Mouse (Mus musculus) limb, embryonic 13.5 days (tissue): ENCODE measurements around the gene Tlk1. TPM values are rescaled to one million over a fixed set of nuclear protein-coding genes. Genes with fewer than 3 reads are reported as not detected.

Experiments
- ATAC-seq: fragments of 200-750 bp; cut with Nextera tagmentation; 2 replicates; pipeline ENCODE4 v1.8.0; 2017; ENCODE audit warnings: low read depth, moderate number of reproducible peaks, moderate TSS enrichment; ENCODE audit not compliant: low FRiP score
- H3K27ac ChIP-seq: fragments of 300-500 bp; sonication (generic); 2 replicates; pipeline ENCODE4 v1.5.1; 2015; ENCODE audit warnings: inconsistent platforms, mild to moderate bottlenecking, moderate library complexity
- H3K27me3 ChIP-seq: fragments of 300-500 bp; sonication (generic); 2 replicates; pipeline ENCODE4 v1.6.1; 2015; ENCODE audit warnings: mild to moderate bottlenecking, inconsistent platforms
- H3K36me3 ChIP-seq: fragments of 300-500 bp; sonication (generic); 2 replicates; pipeline ENCODE4 v1.6.1; 2015; ENCODE audit warnings: inconsistent platforms, mild to moderate bottlenecking, moderate library complexity
- H3K4me1 ChIP-seq: fragments of 300-500 bp; sonication (generic); 2 replicates; pipeline ENCODE4 v1.6.1; 2015; ENCODE audit warnings: inconsistent platforms
- H3K4me2 ChIP-seq: fragments of 300-500 bp; sonication (generic); replicated peaks from 2 replicates; pipeline ENCODE4 v1.6.1; 2015; ENCODE audit warnings: inconsistent platforms, mild to moderate bottlenecking, moderate library complexity
- H3K4me3 ChIP-seq: fragments of 300-500 bp; sonication (generic); 2 replicates; pipeline ENCODE4 v1.5.1; 2015; ENCODE audit warnings: moderate library complexity, mild to moderate bottlenecking, inconsistent platforms
- H3K9ac ChIP-seq: fragments of 300-500 bp; sonication (generic); 2 replicates; pipeline ENCODE4 v1.6.1; 2015; ENCODE audit warnings: mild to moderate bottlenecking, inconsistent platforms
- H3K9me3 ChIP-seq: fragments of 300-500 bp; sonication (generic); 2 replicates; pipeline ENCODE4 v1.6.1; 2016; ENCODE audit warnings: inconsistent platforms
- WGBS: fragments of 180-500 bp; shearing (Covaris S2); methylation state at CpG from one replicate; pipeline ENCODE4 v1.1.7; 2015; 5-methylcytosine and 5-hydroxymethylcytosine counted together
- polyA plus RNA-seq: library from polyadenylated mRNA; unstranded; fragments of >200 nt; fragmentation: Nextera tagmentation; extraction: Ambion mirVana; gene quantifications from 2 replicates; pipeline ENCODE4 v1.2.1, GENCODE M21; 2015

Tlk1 gene
- polyA plus RNA-seq, 1 experiment from 2014 or later: 30.6 TPM

- Histone ChIP-seq H3K27ac (no peak overlapping the region), H3K4me1 (no peaks in the 10 kb centered on the region), H3K27me3 (no peaks in the 10 kb centered on the region), H3K9ac (no peak overlapping the region), H3K9me3 (no peaks in the 10 kb centered on the region), H3K36me3 (peaks cover 1% of the 10 kb centered on the region), H3K4me2 (no peak overlapping the region), H3K4me3 (no peak overlapping the region)
- WGBS: 81% methylated on average over 2 of the region's 2 CpGs
- no peak for ATAC-seq
Measured at GRCm38 (mm10) chr2:70776744-70777143, 48.8 kb downstream of the Tlk1 start.

- no peak overlapping the region for H3K4me3 ChIP-seq
- no peak overlapping the region for H3K27ac ChIP-seq
- WGBS: 77% methylated on average over 7 of the region's 7 CpGs
- no peaks in the 10 kb centered on the region for H3K27me3 ChIP-seq
- H3K4me1 ChIP-seq: no peaks in the 10 kb centered on the region
- peaks cover 4% of the 10 kb centered on the region; the same call in 1 of the 2 replicates for H3K36me3 ChIP-seq
- no peak overlapping the region for H3K4me2 ChIP-seq
- no peak overlapping the region for H3K9ac ChIP-seq
- ATAC-seq: no peak
- H3K9me3 ChIP-seq: no peaks in the 10 kb centered on the region
Measured at GRCm38 (mm10) chr2:70764734-70765133, 60.8 kb downstream of the Tlk1 start.

- no peak overlapping the region for H3K4me3 ChIP-seq
- WGBS: 82% methylated on average over 1 of the region's 1 CpGs
- no peak overlapping the region for H3K4me2 ChIP-seq
- no peaks in the 10 kb centered on the region for H3K36me3 ChIP-seq
- no peak overlapping the region for H3K9ac ChIP-seq
- no peaks in the 10 kb centered on the region for H3K9me3 ChIP-seq
- ATAC-seq: no peak
- H3K27me3 ChIP-seq: no peaks in the 10 kb centered on the region
- H3K27ac ChIP-seq: no peak overlapping the region
- 0 out of 2 replicates have a peak, but pooled peaks cover 3% of the 10 kb centered on the region for H3K4me1 ChIP-seq
Measured at GRCm38 (mm10) chr2:70762741-70763140, 62.8 kb downstream of the Tlk1 start.

GRCm38 (mm10) chr2:70752149-70752548, 73.4 kb downstream of the Tlk1 start:
- 94% methylated on average over 5 of the region's 5 CpGs for WGBS
- peaks cover 23% of the 10 kb centered on the region for H3K36me3 ChIP-seq
- H3K9ac ChIP-seq: no peak overlapping the region

GRCm38 (mm10) chr2:70751655-70752054, 73.9 kb downstream of the Tlk1 start:
- no peaks in the 10 kb centered on the region for H3K27me3 ChIP-seq
- no peak overlapping the region for H3K9ac ChIP-seq
- no peak overlapping the region for H3K4me3 ChIP-seq

More at GRCm38 (mm10) chr2:70752149-70752548, 73.4 kb downstream of the Tlk1 start:
- no peak overlapping the region for H3K4me3 ChIP-seq
- no peak for ATAC-seq
- H3K4me2 ChIP-seq: no peak overlapping the region
- no peak overlapping the region for H3K27ac ChIP-seq
- no peaks in the 10 kb centered on the region for H3K9me3 ChIP-seq
- no peaks in the 10 kb centered on the region for H3K4me1 ChIP-seq
- H3K27me3 ChIP-seq: no peaks in the 10 kb centered on the region

GRCm38 (mm10) chr2:70742588-70742987, 82.9 kb downstream of the Tlk1 start:
- H3K36me3 ChIP-seq: peaks cover 53% of the 10 kb centered on the region
- 86% methylated on average over 2 of the region's 2 CpGs for WGBS
- no peak for ATAC-seq

More at GRCm38 (mm10) chr2:70751655-70752054, 73.9 kb downstream of the Tlk1 start:
- no peak for ATAC-seq
- peaks cover 23% of the 10 kb centered on the region for H3K36me3 ChIP-seq
- 94% methylated on average over 2 of the region's 2 CpGs for WGBS
- H3K27ac ChIP-seq: no peak overlapping the region
- H3K4me1 ChIP-seq: no peaks in the 10 kb centered on the region
- no peak overlapping the region for H3K4me2 ChIP-seq
- no peaks in the 10 kb centered on the region for H3K9me3 ChIP-seq

GRCm38 (mm10) chr2:70741901-70742300, 83.6 kb downstream of the Tlk1 start:
- Histone ChIP-seq H3K27me3 (no peaks in the 10 kb centered on the region), H3K4me1 (no peaks in the 10 kb centered on the region), H3K9ac (no peak overlapping the region), H3K27ac (no peak overlapping the region), H3K4me3 (no peak overlapping the region), H3K9me3 (no peaks in the 10 kb centered on the region), H3K4me2 (no peak overlapping the region), H3K36me3 (peaks cover 60% of the 10 kb centered on the region)
- WGBS: 89% methylated on average over 5 of the region's 5 CpGs
- no peak for ATAC-seq

More at GRCm38 (mm10) chr2:70742588-70742987, 82.9 kb downstream of the Tlk1 start:
- no peaks in the 10 kb centered on the region for H3K27me3 ChIP-seq
- no peaks in the 10 kb centered on the region for H3K9me3 ChIP-seq
- no peak overlapping the region for H3K4me2 ChIP-seq
- H3K4me1 ChIP-seq: no peaks in the 10 kb centered on the region
- no peak overlapping the region for H3K4me3 ChIP-seq
- H3K27ac ChIP-seq: no peak overlapping the region
- no peak overlapping the region for H3K9ac ChIP-seq

GRCm38 (mm10) chr2:70736008-70736407, 89.5 kb downstream of the Tlk1 start:
- H3K4me1 ChIP-seq: no peaks in the 10 kb centered on the region
- no peak overlapping the region for H3K4me2 ChIP-seq
- WGBS: 79% methylated on average over 5 of the region's 5 CpGs
- H3K9me3 ChIP-seq: no peaks in the 10 kb centered on the region
- no peak for ATAC-seq
- no peak overlapping the region for H3K9ac ChIP-seq
- no peaks in the 10 kb centered on the region for H3K27me3 ChIP-seq
- H3K4me3 ChIP-seq: no peak overlapping the region
- H3K36me3 ChIP-seq: peaks cover 57% of the 10 kb centered on the region
- H3K27ac ChIP-seq: no peak overlapping the region

- H3K4me2 ChIP-seq: no peak overlapping the region
- H3K36me3 ChIP-seq: peaks cover 54% of the 10 kb centered on the region
- H3K9me3 ChIP-seq: no peaks in the 10 kb centered on the region
- H3K4me3 ChIP-seq: no peak overlapping the region
- no peak overlapping the region for H3K27ac ChIP-seq
- H3K9ac ChIP-seq: no peak overlapping the region
- no peaks in the 10 kb centered on the region for H3K4me1 ChIP-seq
- 88% methylated on average over 4 of the region's 4 CpGs for whole genome bisulfite sequencing
- no peaks in the 10 kb centered on the region for H3K27me3 ChIP-seq
- no peak for ATAC-seq
Measured at GRCm38 (mm10) chr2:70735534-70735933, 90.0 kb downstream of the Tlk1 start.

- no peak overlapping the region for H3K4me2 ChIP-seq
- peaks cover 30% of the 10 kb centered on the region for H3K36me3 ChIP-seq
- H3K27me3 ChIP-seq: no peaks in the 10 kb centered on the region
- H3K4me3 ChIP-seq: no peak overlapping the region
- no peak overlapping the region for H3K9ac ChIP-seq
- no peaks in the 10 kb centered on the region for H3K9me3 ChIP-seq
- H3K27ac ChIP-seq: no peak overlapping the region
- no peak for ATAC-seq
- 86% methylated on average over 2 of the region's 2 CpGs for WGBS
- no peaks in the 10 kb centered on the region for H3K4me1 ChIP-seq
Measured at GRCm38 (mm10) chr2:70727089-70727488, 98.4 kb downstream of the Tlk1 start.

- WGBS: 90% methylated on average over 9 of the region's 9 CpGs
- H3K4me2 ChIP-seq: no peak overlapping the region
- no peaks in the 10 kb centered on the region for H3K4me1 ChIP-seq
- H3K9ac ChIP-seq: no peak overlapping the region
- H3K27ac ChIP-seq: no peak overlapping the region
- H3K4me3 ChIP-seq: no peak overlapping the region
- no peaks in the 10 kb centered on the region for H3K9me3 ChIP-seq
- peaks cover 50% of the 10 kb centered on the region for H3K36me3 ChIP-seq
- no peak for ATAC-seq
- no peaks in the 10 kb centered on the region for H3K27me3 ChIP-seq
Measured at GRCm38 (mm10) chr2:70723610-70724243, 101.8 kb downstream of the Tlk1 start.

- Histone ChIP-seq H3K9ac (no peak overlapping the region), H3K4me1 (peaks cover 17% of the 10 kb centered on the region), H3K36me3 (peaks cover 58% of the 10 kb centered on the region), H3K4me2 (no peak overlapping the region), H3K27ac (no peak overlapping the region), H3K4me3 (no peak overlapping the region), H3K27me3 (no peaks in the 10 kb centered on the region), H3K9me3 (no peaks in the 10 kb centered on the region)
- 94% methylated on average over 4 of the region's 4 CpGs for WGBS
- no peak for ATAC-seq
Measured at GRCm38 (mm10) chr2:70710878-70711277, 114.7 kb downstream of the Tlk1 start.

GRCm38 (mm10) chr2:70710236-70710635, 115.3 kb downstream of the Tlk1 start:
- peaks cover 17% of the 10 kb centered on the region for H3K4me1 ChIP-seq
- WGBS: 92% methylated on average over 7 of the region's 7 CpGs
- H3K9ac ChIP-seq: no peak overlapping the region
- peaks cover 52% of the 10 kb centered on the region for H3K36me3 ChIP-seq
- no peak overlapping the region for H3K4me3 ChIP-seq
- no peak for ATAC-seq
- H3K4me2 ChIP-seq: no peak overlapping the region
- H3K9me3 ChIP-seq: no peaks in the 10 kb centered on the region
- H3K27ac ChIP-seq: no peak overlapping the region
- H3K27me3 ChIP-seq: no peaks in the 10 kb centered on the region
